Comparison of ENCODE assay signal across 16 mouse cellular contexts in genomic region chr9:79795076-79795475, GRCm38 (mm10). TPM values are rescaled to one million over a fixed set of nuclear protein-coding genes. Genes with fewer than 3 reads are reported as not detected.
DNase-seq lines count a peak whose midpoint lies in the region; ATAC-seq and TF ChIP-seq lines count a peak whose summit lies in the region.
"Had no signal": no experiment of that assay in that cellular context is flagged by ENCODE, and none has a peak within 500 bp of the region (broad histone marks: within the 10 kb centered on the region; RNA-seq: fewer than 3 reads in every experiment).

No protein-coding gene starts in this region.

- H3K4me1 ChIP-seq in kidney, adult 2 months (ENCODE audit: control insufficient read depth, insufficient read depth, low read length) = peaks cover 9% of the 10 kb centered on the region; the same call in 1 of the 2 replicates
- H3K4me1 ChIP-seq in MEL (ENCODE audit: control insufficient read depth in 1 of 2, insufficient read depth in 2 of 2, low read length in 2 of 2) = peaks cover 9 to 10% of the 10 kb centered on the region in 2 experiments

- no peak for TF ChIP-seq RAD21 in MEL (IDR thresholded peaks at IDR 0.05; ENCODE audit: low read depth, low read length)

- H3K9ac ChIP-seq in MEL (ENCODE audit: control insufficient read depth, low read depth, low read length, poor library complexity, severe bottlenecking) = peak overlapping the region; percentile 40
- H3K9ac ChIP-seq: liver, embryonic 14.5 days; midbrain, embryonic 13.5 days had no signal

- no peak overlapping the region; the same call in 1 of the 2 replicates for H3K4me3 ChIP-seq in kidney, adult 2 months (ENCODE audit: insufficient read depth, low read depth, low read length)
- peak overlapping the region in 1 of 2 experiments; percentile 97; a peak in 2 of 4 replicates for H3K4me3 ChIP-seq in MEL (ENCODE audit: control insufficient read depth in 1 of 2, insufficient read depth in 1 of 2, low read depth in 2 of 2, low read length in 2 of 2)
- H3K4me3 ChIP-seq: midbrain, embryonic 13.5 days had no signal

- H3K9me3 ChIP-seq in MEL (replicated peaks; ENCODE audit: insufficient read depth, low read length) = no peaks in the 10 kb centered on the region
- H3K9me3 ChIP-seq: midbrain, embryonic 13.5 days had no signal

- peak in 1 of 2 experiments; percentile 23; a peak in 1 of 4 replicates for TF ChIP-seq EP300 in MEL (IDR thresholded peaks at IDR 0.05; ENCODE audit: low read depth in 1 of 2, low read length in 2 of 2)

- no peaks in the 10 kb centered on the region for H3K36me3 ChIP-seq in kidney, adult 2 months (ENCODE audit: control insufficient read depth, insufficient read depth, low read length)
- peaks cover 0 to 30% of the 10 kb centered on the region in 2 experiments; a peak in 2 of 4 replicates for H3K36me3 ChIP-seq in MEL (ENCODE audit: control insufficient read depth in 1 of 2, insufficient read depth in 2 of 2, low read length in 2 of 2)
- H3K36me3 ChIP-seq: midbrain, embryonic 13.5 days had no signal

- H3K27ac ChIP-seq in kidney, adult 2 months (ENCODE audit: insufficient read depth, low read depth, low read length) = peak overlapping the region; percentile 83
- peak overlapping the region; percentile 61 for H3K27ac ChIP-seq in MEL (ENCODE audit: control insufficient read depth, low read depth, low read length)
- H3K27ac ChIP-seq: liver, embryonic 14.5 days; midbrain, embryonic 13.5 days had no signal

- TF ChIP-seq POLR2A in kidney, adult 2 months (IDR thresholded peaks at IDR 0.05; ENCODE audit: low read depth, low read length) = no peak
- peak in 1 of 2 experiments; percentile 46; a peak in 2 of 4 replicates for TF ChIP-seq POLR2A in MEL (IDR thresholded peaks at IDR 0.05; ENCODE audit: control insufficient read depth in 1 of 2, insufficient read depth in 1 of 2, low read depth in 1 of 2, low read length in 2 of 2, poor library complexity in 1 of 2)

- no peak for TF ChIP-seq CTCF in kidney, adult 2 months (conservative IDR thresholded peaks at IDR 0.05; ENCODE audit: insufficient read depth, insufficient read length, low read depth, low read length)
- TF ChIP-seq CTCF in MEL (IDR thresholded peaks at IDR 0.05 in 2 of 3, conservative IDR thresholded peaks at IDR 0.05 in 1 of 3; ENCODE audit: control insufficient read depth in 1 of 3, insufficient read depth in 1 of 3, low read depth in 2 of 3, low read length in 3 of 3, poor library complexity in 1 of 3, severe bottlenecking in 1 of 3) = no peak

- no peaks in the 10 kb centered on the region for H3K27me3 ChIP-seq in kidney, adult 2 months (replicated peaks; ENCODE audit: control insufficient read depth, insufficient read depth, low read length)
- no peaks in the 10 kb centered on the region for H3K27me3 ChIP-seq in MEL (ENCODE audit: control insufficient read depth in 1 of 2, insufficient read depth in 2 of 2, low read length in 2 of 2)
- H3K27me3 ChIP-seq: midbrain, embryonic 13.5 days had no signal

- ATAC-seq in megakaryocyte, adult 5-6 weeks (ENCODE audit: poor library complexity, severe bottlenecking) = peak; percentile 10; the same call in 1 of the 2 replicates
- ATAC-seq: midbrain, embryonic 13.5 days had no signal

- peak; percentile 78 for DNase-seq in kidney, adult 2 months
- DNase-seq in kidney, postnatal 14 days = no peak
- DNase-seq in 416B (ENCODE audit: low read depth) (peak; percentile 79), MEL (ENCODE audit: low read depth, low spot score) (peak; percentile 72)
- DNase-seq in urinary bladder, postnatal 25 days (ENCODE audit: low spot score) = no peak
- no peak for DNase-seq in neural tube, embryonic 10.5 days (ENCODE audit: extremely low spot score, low spot score)
- no peak for DNase-seq in testis, postnatal 14 days (ENCODE audit: low spot score)
- DNase-seq: cerebellum, postnatal 36 days; gastrocnemius, postnatal 25 days; heart, postnatal 36 days; layer of hippocampus, postnatal 36 days; left cerebral cortex, postnatal 4 days; lung, postnatal 14 days had no signal

- peaks cover 23% of the 10 kb centered on the region for H3K79me2 ChIP-seq in MEL (ENCODE audit: control insufficient read depth, insufficient read depth, low read length, poor library complexity)

- WGBS in kidney, adult 2 months = 48% methylated on average over 1 of the region's 1 CpGs

TF ChIP-seq in MEL, 35 proteins besides CTCF, POLR2A, EP300 and RAD21:
- TF ChIP-seq NELFE (IDR thresholded peaks at IDR 0.05; ENCODE audit: low read depth, low read length) (peak; percentile 33; the same call in 1 of the 2 replicates), TCF12 (IDR thresholded peaks at IDR 0.05; ENCODE audit: low read depth, low read length) (peak; percentile 37; the same call in 1 of the 2 replicates), ELF1 (IDR thresholded peaks at IDR 0.05; ENCODE audit: low read depth, low read length) (peak; percentile 73), GATA1 (IDR thresholded peaks at IDR 0.05; ENCODE audit: low read depth, low read length) (peak; percentile 13; the same call in 1 of the 2 replicates), CHD1 (IDR thresholded peaks at IDR 0.05; ENCODE audit: low read depth, low read length) (no peak), GABPA (IDR thresholded peaks at IDR 0.05; ENCODE audit: low read depth, low read length) (no peak), HCFC1 (IDR thresholded peaks at IDR 0.05; ENCODE audit: low read depth, low read length) (peak; percentile 46; the same call in 1 of the 2 replicates), TBP (IDR thresholded peaks at IDR 0.05; ENCODE audit: low read depth, low read length) (peak; percentile 62)
TF ChIP-seq in MEL: peak in this region for 6.

RNA-seq across cellular contexts. Expression of gene Tmem30a, which starts 1.8 kb away (rescaled TPM):
- polyA plus RNA-seq in kidney, adult 2 months (2012; rRNA removed) = 39.7 and 53.7 TPM in 2 replicates
- total RNA-seq in MEL (2012; rRNA removed) = 19.3 and 21.9 TPM in 2 replicates
- 10 to 100 TPM in 1 of 2 experiments, not detected in 1; 25.8 TPM for polyA plus RNA-seq in MEL (2012; ENCODE audit: insufficient read depth in 1 of 2, insufficient read length in 2 of 2, low read depth in 1 of 2, low replicate concordance in 2 of 2, missing spikeins in 1 of 2)
- 89.2 and 111 TPM in 2 replicates for total RNA-seq in megakaryocyte, adult 5-6 weeks (2015)
- total RNA-seq in megakaryocyte, adult 5-6 weeks (2017) = 118 and 122 TPM in 2 replicates

RNA-seq across cellular contexts. Expression of gene Cox7a2, which starts 35.4 kb away (rescaled TPM):
- polyA plus RNA-seq in kidney, adult 2 months (2012; rRNA removed) = 508 and 670 TPM in 2 replicates
- total RNA-seq in MEL (2012; rRNA removed) = 393 and 439 TPM in 2 replicates
- 100 to 1,000 TPM in 1 of 2 experiments, not detected in 1; 381 TPM for polyA plus RNA-seq in MEL (2012; ENCODE audit: insufficient read depth in 1 of 2, insufficient read length in 2 of 2, low read depth in 1 of 2, low replicate concordance in 2 of 2, missing spikeins in 1 of 2)
- 346 and 414 TPM in 2 replicates for total RNA-seq in megakaryocyte, adult 5-6 weeks (2015)
- total RNA-seq in megakaryocyte, adult 5-6 weeks (2017) = 115 and 122 TPM in 2 replicates

Comparison
In these comparisons a context has a peak if more than half of its experiments do, and no peak if none do; other contexts are left out.
1. DNase-seq: peak in kidney, adult 2 months (single experiment), 416B (single experiment) and MEL (single experiment); none in kidney, postnatal 14 days (single experiment), urinary bladder, postnatal 25 days (single experiment), neural tube, embryonic 10.5 days (single experiment) and testis, postnatal 14 days (single experiment).